Comparison of ENCODE assay signal across 8 mouse cellular contexts in genomic region chr7:44986192-44986878, GRCm38 (mm10). TPM values are rescaled to one million over a fixed set of nuclear protein-coding genes. Genes with fewer than 3 reads are reported as not detected.
A peak's percentile ranks its signal among the peaks of the same experiment; 100 is the strongest.
DNase-seq lines count a peak whose midpoint lies in the region; ATAC-seq lines count a peak whose summit lies in the region.

Gene Prmt1, minus strand, starts transcription at chr7:44986568.

- H3K27me3 ChIP-seq in hindbrain, embryonic 11.5 days (ENCODE audit: control insufficient read depth, insufficient read depth, low read length): no peaks in the 10 kb centered on the region

- peak within 1 kb of the TSS; percentile 69 for H3K4me2 ChIP-seq in hindbrain, embryonic 11.5 days (replicated peaks; ENCODE audit: low read depth, low read length)

- peaks cover 3% of the 10 kb centered on the region; the same call in 1 of the 2 replicates for H3K4me1 ChIP-seq in hindbrain, embryonic 11.5 days (replicated peaks; ENCODE audit: control insufficient read depth, insufficient read depth, low read length)

- peak within 1 kb of the TSS; percentile 98 for H3K9ac ChIP-seq in hindbrain, embryonic 11.5 days (ENCODE audit: low read depth, low read length)

- peaks cover 7% of the 10 kb centered on the region for H3K36me3 ChIP-seq in hindbrain, embryonic 11.5 days (ENCODE audit: control insufficient read depth, insufficient read depth, low read length)

- WGBS in hindbrain, embryonic 11.5 days: under 1% methylated on average over 40 of the region's 42 CpGs

- H3K4me3 ChIP-seq in hindbrain, embryonic 11.5 days (ENCODE audit: low read depth, low read length): peak within 1 kb of the TSS; percentile 97

- DNase-seq in Muller cell, postnatal 12 days (ENCODE audit: inconsistent ontology term): peak; percentile 99
- peak; percentile 100 for DNase-seq in cerebellum, adult 9-11 months
- peak; percentile 99 to 100 for DNase-seq in frontal cortex, adult 2 months (ENCODE audit: extremely low spot score in 1 of 2, low spot score in 1 of 2)
- DNase-seq in hindbrain, embryonic 11.5 days (ENCODE audit: low spot score): peak; percentile 97
- DNase-seq in layer of hippocampus, postnatal 10 days (ENCODE audit: low spot score in 2 of 2): peak; percentile 98
- peak; percentile 99 for DNase-seq in lung, postnatal 10 days
- DNase-seq in ovary, postnatal 36 days (ENCODE audit: low spot score): peak; percentile 96
- peak; percentile 98 for DNase-seq in thymus, postnatal 25 days

- H3K27ac ChIP-seq in hindbrain, embryonic 11.5 days (ENCODE audit: low read depth, low read length): peak within 1 kb of the TSS; percentile 92

- no peaks in the 10 kb centered on the region for H3K9me3 ChIP-seq in hindbrain, embryonic 11.5 days (ENCODE audit: control insufficient read depth, low read length)

- peak; percentile 96 for ATAC-seq in hindbrain, embryonic 11.5 days (ENCODE audit: low FRiP score)

RNA-seq across cellular contexts. Expression of gene Prmt1, which starts in this region (rescaled TPM):
- polyA plus RNA-seq in frontal cortex, adult 2 months (2012; rRNA removed): 217 and 232 TPM in 2 replicates
- 249 and 259 TPM in 2 replicates for polyA plus RNA-seq in hindbrain, embryonic 11.5 days (2014; fragmentation: Nextera tagmentation; extraction: Ambion mirVana)
- total RNA-seq in layer of hippocampus, postnatal 10 days (2021): 100 to 1,000 TPM; 232 to 248 TPM

Comparison
In these comparisons a context has a peak if more than half of its experiments do, and no peak if none do; other contexts are left out.
1. Peak in every context shown above with its lines: DNase-seq, ATAC-seq, H3K4me3 ChIP-seq and H3K27ac ChIP-seq.